ENCODE assay signal across 22 mouse cellular contexts in the genomic region with DNA sequence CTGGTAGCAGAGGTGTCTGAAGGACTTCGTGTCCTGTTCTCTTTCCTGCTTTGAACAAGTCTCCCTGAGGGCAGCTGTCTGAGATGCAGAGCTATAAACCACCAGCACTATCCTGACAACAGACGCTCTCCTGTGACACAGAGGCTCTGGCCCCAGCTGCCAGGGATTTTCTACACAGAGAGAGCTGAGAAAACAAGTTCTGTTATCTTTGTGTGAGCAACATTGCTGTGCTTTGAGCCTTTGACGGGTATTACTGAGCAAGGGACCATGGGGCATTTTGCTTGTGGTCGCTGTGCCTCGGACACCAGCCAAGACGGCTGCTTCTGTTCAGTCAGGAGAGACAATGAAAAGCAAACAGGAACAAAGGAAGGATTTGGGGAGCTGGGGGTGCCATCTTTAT. TPM values are rescaled to one million over a fixed set of nuclear protein-coding genes. Genes with fewer than 3 reads are reported as not detected.
DNase-seq lines count a peak whose midpoint lies in the region; ATAC-seq lines count a peak whose summit lies in the region.
"Had no signal": no experiment of that assay in that cellular context is flagged by ENCODE, and none has a peak within 500 bp of the region (broad histone marks: within the 10 kb centered on the region; RNA-seq: fewer than 3 reads in every experiment).

No protein-coding gene starts in this region.

- ATAC-seq in forebrain, embryonic 12.5 days (ENCODE audit: low FRiP score) = peak; percentile 44; the same call in 1 of the 2 replicates
- ATAC-seq in forebrain, embryonic 11.5 days (replicated peaks; ENCODE audit: low FRiP score) = no peak
- peak; percentile 65 for ATAC-seq in midbrain, embryonic 11.5 days (ENCODE audit: low FRiP score)
- ATAC-seq in neural tube, embryonic 15.5 days (ENCODE audit: low FRiP score) = no peak

- H3K9me3 ChIP-seq in forebrain, embryonic 12.5 days = no peaks in the 10 kb centered on the region
- no peaks in the 10 kb centered on the region for H3K9me3 ChIP-seq in forebrain, embryonic 11.5 days (ENCODE audit: control insufficient read depth, low read length)
- H3K9me3 ChIP-seq in midbrain, embryonic 11.5 days (ENCODE audit: control insufficient read depth, low read length) = no peaks in the 10 kb centered on the region
- H3K9me3 ChIP-seq in neural tube, embryonic 15.5 days (replicated peaks) = no peaks in the 10 kb centered on the region
- H3K9me3 ChIP-seq: limb, embryonic 15.5 days had no signal

- WGBS in forebrain, embryonic 12.5 days = 17% methylated on average over 6 of the region's 6 CpGs
- 23% methylated on average over 6 of the region's 6 CpGs for WGBS in forebrain, embryonic 11.5 days
- WGBS in midbrain, embryonic 11.5 days = 13% methylated on average over 6 of the region's 6 CpGs
- 12% methylated on average over 6 of the region's 6 CpGs for WGBS in neural tube, embryonic 15.5 days

- H3K4me1 ChIP-seq in forebrain, embryonic 12.5 days = peaks cover 17% of the 10 kb centered on the region
- H3K4me1 ChIP-seq in forebrain, embryonic 11.5 days (replicated peaks; ENCODE audit: control insufficient read depth, insufficient read depth, low read length) = peaks cover 3% of the 10 kb centered on the region; the same call in 1 of the 2 replicates
- peaks cover 8% of the 10 kb centered on the region; the same call in 1 of the 2 replicates for H3K4me1 ChIP-seq in midbrain, embryonic 11.5 days (ENCODE audit: control insufficient read depth, insufficient read depth, low read length)
- peaks cover 13% of the 10 kb centered on the region; the same call in 1 of the 2 replicates for H3K4me1 ChIP-seq in neural tube, embryonic 15.5 days
- H3K4me1 ChIP-seq: limb, embryonic 15.5 days; megakaryocyte, embryonic 14.5 days had no signal

- H3K36me3 ChIP-seq in forebrain, embryonic 12.5 days (replicated peaks) = no peaks in the 10 kb centered on the region
- no peaks in the 10 kb centered on the region for H3K36me3 ChIP-seq in forebrain, embryonic 11.5 days (ENCODE audit: control insufficient read depth, insufficient read depth, low read length)
- H3K36me3 ChIP-seq in midbrain, embryonic 11.5 days (ENCODE audit: control insufficient read depth, insufficient read depth, low read length) = no peaks in the 10 kb centered on the region
- H3K36me3 ChIP-seq in neural tube, embryonic 15.5 days = no peaks in the 10 kb centered on the region
- H3K36me3 ChIP-seq: G1E; limb, embryonic 15.5 days had no signal

- peak overlapping the region; percentile 53 for H3K27ac ChIP-seq in forebrain, embryonic 12.5 days
- H3K27ac ChIP-seq in forebrain, embryonic 11.5 days (ENCODE audit: low read depth, low read length) = no peak overlapping the region
- peak overlapping the region; percentile 48; the same call in 1 of the 2 replicates for H3K27ac ChIP-seq in midbrain, embryonic 11.5 days (ENCODE audit: low read depth, low read length)
- peak overlapping the region; percentile 28 for H3K27ac ChIP-seq in neural tube, embryonic 15.5 days (replicated peaks)
- H3K27ac ChIP-seq: limb, embryonic 15.5 days had no signal

- H3K27me3 ChIP-seq in forebrain, embryonic 12.5 days = no peaks in the 10 kb centered on the region
- H3K27me3 ChIP-seq in forebrain, embryonic 11.5 days (ENCODE audit: control insufficient read depth, insufficient read depth, low read length) = no peaks in the 10 kb centered on the region
- no peaks in the 10 kb centered on the region for H3K27me3 ChIP-seq in midbrain, embryonic 11.5 days (ENCODE audit: control insufficient read depth, insufficient read depth, low read length)
- no peaks in the 10 kb centered on the region for H3K27me3 ChIP-seq in neural tube, embryonic 15.5 days (replicated peaks)
- H3K27me3 ChIP-seq: limb, embryonic 15.5 days; megakaryocyte, embryonic 14.5 days had no signal

- no peak overlapping the region for H3K4me2 ChIP-seq in forebrain, embryonic 12.5 days
- no peak overlapping the region for H3K4me2 ChIP-seq in forebrain, embryonic 11.5 days (ENCODE audit: low read depth, low read length, severe bottlenecking)
- H3K4me2 ChIP-seq in midbrain, embryonic 11.5 days = no peak overlapping the region
- H3K4me2 ChIP-seq in neural tube, embryonic 15.5 days = no peak overlapping the region
- H3K4me2 ChIP-seq: limb, embryonic 15.5 days; lung, embryonic 14.5 days had no signal

- intact Hi-C loops in left cerebral cortex, postnatal 36 days (cut with DNase I) = no loop called here

- no peak overlapping the region for H3K9ac ChIP-seq in forebrain, embryonic 12.5 days
- no peak overlapping the region for H3K9ac ChIP-seq in forebrain, embryonic 11.5 days (ENCODE audit: low read length)
- H3K9ac ChIP-seq in midbrain, embryonic 11.5 days (ENCODE audit: low read length) = peak overlapping the region; percentile 34; the same call in 1 of the 2 replicates
- H3K9ac ChIP-seq in neural tube, embryonic 15.5 days (replicated peaks) = no peak overlapping the region
- H3K9ac ChIP-seq: limb, embryonic 15.5 days; lung, embryonic 14.5 days had no signal

- no peak overlapping the region for H3K4me3 ChIP-seq in forebrain, embryonic 12.5 days (replicated peaks)
- H3K4me3 ChIP-seq in forebrain, embryonic 11.5 days (ENCODE audit: low read depth, low read length) = no peak overlapping the region
- no peak overlapping the region for H3K4me3 ChIP-seq in midbrain, embryonic 11.5 days (ENCODE audit: low read depth, low read length)
- no peak overlapping the region for H3K4me3 ChIP-seq in neural tube, embryonic 15.5 days (replicated peaks)
- H3K4me3 ChIP-seq: limb, embryonic 15.5 days had no signal

- DNase-seq in forebrain, embryonic 11.5 days (ENCODE audit: low spot score) = no peak
- DNase-seq in testis, postnatal 10 days (ENCODE audit: low spot score) = peak; percentile 26
- no peak for DNase-seq in testis, postnatal 14 days (ENCODE audit: low spot score)
- DNase-seq in midbrain, embryonic 11.5 days (ENCODE audit: low spot score, missing footprints) = no peak
- DNase-seq in gastrocnemius, adult 18-20 months (ENCODE audit: low spot score) = no peak
- DNase-seq in left cerebral cortex, postnatal 36 days (ENCODE audit: low spot score in 2 of 2) = no peak
- DNase-seq: adrenal gland, postnatal 14 days; cerebellum, postnatal 25 days; gastrocnemius, postnatal 10 days; heart, postnatal 36 days; kidney, adult 8-10 months; kidney, postnatal 4 days; lung, embryonic 14.5 days; right cerebral cortex, postnatal 14 days had no signal

RNA-seq across cellular contexts. Expression of gene Rpl36-ps4, which starts 17.6 kb away (rescaled TPM):
- not detected in 2 replicates for polyA plus RNA-seq in forebrain, embryonic 12.5 days (2016; fragmentation: Nextera tagmentation; extraction: Ambion mirVana)
- not detected in 2 replicates for polyA plus RNA-seq in forebrain, embryonic 11.5 days (2014; fragmentation: Nextera tagmentation; extraction: Ambion mirVana)
- polyA plus RNA-seq in midbrain, embryonic 11.5 days (2014; fragmentation: Nextera tagmentation; extraction: Ambion mirVana) = not detected in 2 replicates
- polyA plus RNA-seq in neural tube, embryonic 15.5 days (2015; fragmentation: Nextera tagmentation; extraction: Ambion mirVana) = not detected in 2 replicates
- total RNA-seq in gastrocnemius, adult 18-20 months (2021) = not detected
- total RNA-seq in left cerebral cortex, postnatal 36 days (2021) = not detected
- total RNA-seq: adrenal gland, postnatal 14 days; G1E; gastrocnemius, postnatal 10 days; heart, postnatal 36 days; neutrophil, adult 5-6 weeks had no signal
- polyA plus RNA-seq: C2C12; G1E; limb, embryonic 15.5 days; lung, embryonic 14.5 days; thymus, postnatal 0 days had no signal

Comparison
In these comparisons a context has a peak if more than half of its experiments do, and no peak if none do; other contexts are left out.
1. ATAC-seq: peak in forebrain, embryonic 12.5 days (single experiment) and midbrain, embryonic 11.5 days (single experiment); none in forebrain, embryonic 11.5 days (single experiment) and neural tube, embryonic 15.5 days (single experiment).